26 mouse cellular contexts compared by ENCODE assay signal in genomic region chr1:34560843-34561242, GRCm38 (mm10). TPM values are rescaled to one million over a fixed set of nuclear protein-coding genes. Genes with fewer than 3 reads are reported as not detected.
"Had no signal": no experiment of that assay in that cellular context is flagged by ENCODE, and none has a peak within 500 bp of the region (broad histone marks: within the 10 kb centered on the region; RNA-seq: fewer than 3 reads in every experiment).

TSS of gene Prss40 (minus strand) at chr1:34560943.

- DNase-seq: lung, adult 18-20 months; lung, embryonic 14.5 days; lung, postnatal 10 days; lung, postnatal 4 days; midbrain, embryonic 14.5 days; retina, postnatal 1 day; right cerebral cortex, adult 18-20 months; right cerebral cortex, postnatal 25 days; right cerebral cortex, postnatal 4 days; spleen, adult 18-20 months; thymus, adult 18-20 months; thymus, postnatal 14 days; thymus, postnatal 36 days had no signal

- H3K36me3 ChIP-seq: midbrain, embryonic 10.5 days; midbrain, embryonic 12.5 days; neural tube, embryonic 13.5 days; neural tube, embryonic 15.5 days had no signal

- H3K27ac ChIP-seq: midbrain, embryonic 10.5 days; midbrain, embryonic 12.5 days; neural tube, embryonic 13.5 days; neural tube, embryonic 15.5 days had no signal

- H3K4me1 ChIP-seq: midbrain, embryonic 10.5 days; midbrain, embryonic 12.5 days; neural tube, embryonic 13.5 days; neural tube, embryonic 15.5 days had no signal

- H3K4me3 ChIP-seq: midbrain, embryonic 10.5 days; midbrain, embryonic 12.5 days; myocyte; neural tube, embryonic 13.5 days; neural tube, embryonic 15.5 days had no signal

- H3K27me3 ChIP-seq: midbrain, embryonic 12.5 days; neural tube, embryonic 13.5 days; neural tube, embryonic 15.5 days had no signal

RNA-seq across cellular contexts. Expression of gene Prss40, which starts in this region (rescaled TPM):
- polyA plus RNA-seq: liver, embryonic 16.5 days; lung, embryonic 14.5 days; lung, embryonic 16.5 days; midbrain, embryonic 10.5 days; midbrain, embryonic 12.5 days; midbrain, embryonic 14.5 days; myocyte; neural tube, embryonic 11.5 days; neural tube, embryonic 13.5 days; neural tube, embryonic 15.5 days; small intestine, adult 2 months; stomach, embryonic 14.5 days; stomach, embryonic 16.5 days; thymus, postnatal 0 days; urinary bladder, adult 2 months had no signal
